Mouse (Mus musculus): ENCODE results near the gene Golt1b. TPM values are rescaled to one million over a fixed set of nuclear protein-coding genes. Genes with fewer than 3 reads are reported as not detected.

The Golt1b gene
- polyA plus RNA-seq, 1 experiment, result 26.4 TPM

DNA sequence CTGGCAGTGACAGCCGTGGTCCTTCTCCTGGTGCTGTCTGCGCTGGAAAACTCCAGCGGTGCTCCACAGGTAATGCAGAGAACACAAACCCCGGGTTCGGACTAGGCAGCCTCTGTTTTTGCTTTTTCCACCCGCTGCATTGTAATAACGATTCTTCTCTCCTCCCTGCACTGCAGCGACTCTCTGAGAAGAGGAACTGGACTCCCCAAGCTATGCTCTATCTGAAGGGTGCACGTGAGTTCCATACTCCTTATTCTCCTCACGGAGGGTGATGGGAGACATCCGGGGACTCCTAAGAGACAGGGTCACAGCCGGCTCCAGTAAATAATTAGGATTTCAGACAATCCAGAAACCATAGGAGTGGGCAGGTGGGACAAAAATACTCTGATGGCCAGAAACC is 26.8 kb downstream of the Golt1b start:
- TF ChIP-seq POLR2A (IDR thresholded peaks at IDR 0.05; ENCODE audit: borderline replicate concordance, insufficient read depth, low read length), result no peak
- no peak for TF ChIP-seq CTCF (IDR thresholded peaks at IDR 0.05; ENCODE audit: borderline replicate concordance, insufficient read depth, low read depth, low read length)
- Histone ChIP-seq H3K27me3 (ENCODE audit: control insufficient read depth, insufficient read depth, low read length) (peaks cover 2% of the 10 kb centered on the region; the same call in 1 of the 2 replicates), H3K4me1 (ENCODE audit: control insufficient read depth, insufficient read depth, low read length) (no peaks in the 10 kb centered on the region), H3K27ac (ENCODE audit: insufficient read depth, low read length) (no peak overlapping the region), H3K4me3 (replicated peaks; ENCODE audit: insufficient read depth, low read depth, low read length) (no peak overlapping the region)
- no peak for DNase-seq
- 37% methylated on average over 12 of the region's 12 CpGs for WGBS

DNA sequence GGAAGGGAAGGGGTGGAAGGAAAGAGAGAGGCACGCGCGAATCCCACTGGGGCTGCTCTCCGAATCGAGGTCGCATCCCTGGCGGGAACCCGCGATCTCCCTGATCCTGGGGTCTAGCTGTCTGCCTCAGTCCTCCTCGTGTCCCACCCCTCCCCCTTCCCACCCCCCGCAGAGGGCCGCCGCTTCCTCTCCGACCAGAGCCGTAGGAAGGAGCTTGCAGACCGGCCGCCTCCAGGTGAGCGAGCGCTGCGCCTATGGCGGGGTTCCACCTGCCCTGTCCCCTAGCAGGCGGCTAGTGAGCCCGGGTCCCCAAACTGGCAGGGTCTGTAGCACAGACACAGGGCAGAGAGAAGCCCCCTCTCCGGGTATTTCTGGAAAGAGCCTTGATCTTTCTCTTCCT is 27.6 kb downstream of the Golt1b start:
- Histone ChIP-seq H3K4me1 (ENCODE audit: control insufficient read depth, insufficient read depth, low read length) (no peaks in the 10 kb centered on the region), H3K27me3 (ENCODE audit: control insufficient read depth, insufficient read depth, low read length) (peaks cover 2% of the 10 kb centered on the region; the same call in 1 of the 2 replicates), H3K27ac (ENCODE audit: insufficient read depth, low read length) (no peak overlapping the region), H3K4me3 (replicated peaks; ENCODE audit: insufficient read depth, low read depth, low read length) (no peak overlapping the region)
- TF ChIP-seq CTCF (IDR thresholded peaks at IDR 0.05; ENCODE audit: borderline replicate concordance, insufficient read depth, low read depth, low read length) (no peak), POLR2A (IDR thresholded peaks at IDR 0.05; ENCODE audit: borderline replicate concordance, insufficient read depth, low read length) (no peak)
- WGBS, result 3% methylated on average over 24 of the region's 24 CpGs
- DNase-seq, result no peak

DNA sequence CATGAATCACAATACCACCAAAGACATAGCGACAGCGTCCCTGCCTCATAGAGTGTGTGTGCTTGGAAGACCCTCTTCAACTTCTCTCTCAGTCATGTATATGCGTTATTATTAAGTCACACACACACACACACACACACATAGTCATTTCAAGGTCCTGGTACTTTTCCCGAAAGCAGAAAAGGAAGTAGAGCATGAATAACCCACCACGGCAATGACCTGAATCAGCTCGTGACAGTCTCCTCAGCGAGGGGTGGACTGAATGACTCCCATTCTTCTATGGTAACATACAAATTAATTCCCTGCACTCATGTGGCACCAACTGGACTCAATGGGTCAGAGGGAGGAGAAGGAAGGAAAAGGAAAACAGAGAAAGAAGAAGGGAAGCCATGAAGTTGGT is 38.0 kb downstream of the Golt1b start:
- Histone ChIP-seq H3K4me3 (replicated peaks; ENCODE audit: insufficient read depth, low read depth, low read length) (no peak overlapping the region), H3K4me1 (ENCODE audit: control insufficient read depth, insufficient read depth, low read length) (no peaks in the 10 kb centered on the region), H3K27me3 (ENCODE audit: control insufficient read depth, insufficient read depth, low read length) (no peaks in the 10 kb centered on the region), H3K27ac (ENCODE audit: insufficient read depth, low read length) (no peak overlapping the region)
- TF ChIP-seq CTCF (IDR thresholded peaks at IDR 0.05; ENCODE audit: borderline replicate concordance, insufficient read depth, low read depth, low read length) (no peak), POLR2A (IDR thresholded peaks at IDR 0.05; ENCODE audit: borderline replicate concordance, insufficient read depth, low read length) (no peak)
- DNase-seq, result no peak
- 50% methylated on average over 7 of the region's 7 CpGs for WGBS

DNA sequence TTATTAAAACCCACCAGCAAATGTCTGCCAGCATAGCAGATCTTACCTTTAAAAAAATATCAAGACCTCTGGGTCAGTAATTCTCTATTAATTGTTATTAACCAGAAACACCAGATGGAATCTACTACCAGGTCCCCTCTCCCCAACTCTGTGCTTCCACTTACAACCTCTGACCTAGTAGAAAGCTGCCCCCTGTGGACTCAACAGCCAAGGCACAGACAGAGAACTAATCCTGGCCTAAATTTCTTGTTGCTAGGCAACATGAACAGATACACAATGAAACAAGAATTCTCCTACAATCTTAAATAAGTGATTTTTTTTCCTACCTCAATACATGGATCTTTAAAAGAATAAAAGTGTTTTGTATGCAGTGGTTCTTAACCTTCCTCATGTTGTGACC is 42.1 kb downstream of the Golt1b start:
- Histone ChIP-seq H3K27me3 (ENCODE audit: control insufficient read depth, insufficient read depth, low read length) (no peaks in the 10 kb centered on the region), H3K27ac (ENCODE audit: insufficient read depth, low read length) (no peak overlapping the region), H3K4me1 (ENCODE audit: control insufficient read depth, insufficient read depth, low read length) (no peaks in the 10 kb centered on the region), H3K4me3 (replicated peaks; ENCODE audit: insufficient read depth, low read depth, low read length) (no peak overlapping the region)
- no peak for DNase-seq
- no peak for TF ChIP-seq CTCF (IDR thresholded peaks at IDR 0.05; ENCODE audit: borderline replicate concordance, insufficient read depth, low read depth, low read length)
- no peak for TF ChIP-seq POLR2A (IDR thresholded peaks at IDR 0.05; ENCODE audit: borderline replicate concordance, insufficient read depth, low read length)

DNA sequence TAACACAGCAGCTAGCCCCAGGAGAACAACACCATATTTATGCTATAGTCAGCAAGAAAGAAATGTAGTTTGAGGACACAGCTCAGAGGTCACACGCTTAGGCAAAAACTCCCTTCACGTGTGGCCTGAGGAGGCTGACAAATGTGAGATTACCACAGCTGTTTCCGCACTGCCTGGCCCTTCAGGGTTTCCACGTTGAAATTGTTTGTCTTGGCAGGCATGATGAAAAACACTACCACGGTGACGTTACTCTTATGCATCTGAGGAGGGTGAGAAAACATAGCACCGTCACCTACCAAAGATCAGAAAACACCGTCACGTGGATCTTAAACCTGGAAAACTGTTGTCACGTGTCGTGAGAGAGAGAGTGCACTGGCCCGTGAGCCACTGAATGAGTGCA is 64.4 kb downstream of the Golt1b start:
- no peak overlapping the region for H3K4me3 ChIP-seq (replicated peaks; ENCODE audit: insufficient read depth, low read depth, low read length)
- WGBS, result 69% methylated on average over 12 of the region's 12 CpGs
- no peaks in the 10 kb centered on the region for H3K4me1 ChIP-seq (ENCODE audit: control insufficient read depth, insufficient read depth, low read length)
- H3K27me3 ChIP-seq (ENCODE audit: control insufficient read depth, insufficient read depth, low read length), result no peaks in the 10 kb centered on the region
- H3K27ac ChIP-seq (ENCODE audit: insufficient read depth, low read length), result no peak overlapping the region
- no peak for DNase-seq
- TF ChIP-seq CTCF (IDR thresholded peaks at IDR 0.05; ENCODE audit: borderline replicate concordance, insufficient read depth, low read depth, low read length) (no peak), POLR2A (IDR thresholded peaks at IDR 0.05; ENCODE audit: borderline replicate concordance, insufficient read depth, low read length) (no peak)

DNA sequence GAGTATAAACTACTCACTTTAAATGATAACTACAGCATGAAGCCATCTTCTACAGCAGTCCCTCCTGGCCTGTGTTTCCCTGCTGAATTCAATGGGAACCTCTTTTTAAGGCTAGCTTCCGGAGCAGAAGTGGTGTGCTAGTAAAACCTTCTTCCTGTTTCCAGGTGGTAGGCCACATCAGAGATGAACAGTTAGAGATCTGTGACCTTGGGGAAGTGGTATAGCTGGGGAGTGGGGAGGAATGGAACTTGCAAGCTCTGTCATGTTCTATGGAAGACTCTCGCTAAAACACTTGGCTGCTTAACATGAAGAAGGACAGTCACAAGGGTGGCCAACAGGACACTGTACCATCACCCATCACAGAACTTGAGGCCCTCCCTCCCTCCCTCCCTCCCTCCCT is 66.3 kb downstream of the Golt1b start:
- no peak overlapping the region for H3K4me3 ChIP-seq (replicated peaks; ENCODE audit: insufficient read depth, low read depth, low read length)
- TF ChIP-seq POLR2A (IDR thresholded peaks at IDR 0.05; ENCODE audit: borderline replicate concordance, insufficient read depth, low read length), result no peak
- TF ChIP-seq CTCF (IDR thresholded peaks at IDR 0.05; ENCODE audit: borderline replicate concordance, insufficient read depth, low read depth, low read length), result no peak
- WGBS, result 84% methylated on average over 2 of the region's 2 CpGs
- no peak overlapping the region for H3K27ac ChIP-seq (ENCODE audit: insufficient read depth, low read length)
- no peaks in the 10 kb centered on the region for H3K27me3 ChIP-seq (ENCODE audit: control insufficient read depth, insufficient read depth, low read length)
- DNase-seq, result no peak
- H3K4me1 ChIP-seq (ENCODE audit: control insufficient read depth, insufficient read depth, low read length), result no peaks in the 10 kb centered on the region

Other genes with a start within 250 kb of the Golt1b start
- gene Slco1a6, start 178.7 kb upstream of the Golt1b start, polyA plus RNA-seq (2012; rRNA removed), result 0.03 TPM in 1 of 2 replicates, not detected in the other
- gene Iapp, start 88.8 kb upstream of the Golt1b start, polyA plus RNA-seq (2012; rRNA removed), result not detected in 2 replicates
- gene Slco1a5, start 64.2 kb upstream of the Golt1b start, polyA plus RNA-seq (2012; rRNA removed), result 0.13 and 0.36 TPM in 2 replicates
- 10.9 and 11.7 TPM in 2 replicates for gene Pyroxd1, start 41.6 kb upstream of the Golt1b start, polyA plus RNA-seq (2012; rRNA removed)
- 12.8 and 13.1 TPM in 2 replicates for gene Recql, start 134 bp upstream of the Golt1b start, polyA plus RNA-seq (2012; rRNA removed)
- 8.8 and 9.2 TPM in 2 replicates for gene Spx, start 26.2 kb downstream of the Golt1b start, polyA plus RNA-seq (2012; rRNA removed)
- 0.05 and 0.08 TPM in 2 replicates for gene Gys2, start 85.9 kb downstream of the Golt1b start, polyA plus RNA-seq (2012; rRNA removed)
- 1,547 and 1,570 TPM in 2 replicates for gene Ldhb, start 120.7 kb downstream of the Golt1b start, polyA plus RNA-seq (2012; rRNA removed)
- gene Kcnj8, start 184.4 kb downstream of the Golt1b start, polyA plus RNA-seq (2012; rRNA removed), result 5.8 and 6.1 TPM in 2 replicates

All from cerebellum, adult 2 months (tissue).